13 mouse cellular contexts compared by ENCODE assay signal in genomic region chr12:75745697-75746290, GRCm38 (mm10). TPM values are rescaled to one million over a fixed set of nuclear protein-coding genes. Genes with fewer than 3 reads are reported as not detected.
DNase-seq lines count a peak whose midpoint lies in the region; ATAC-seq and TF ChIP-seq lines count a peak whose summit lies in the region.
"Had no signal": no experiment of that assay in that cellular context is flagged by ENCODE, and none has a peak within 500 bp of the region (broad histone marks: within the 10 kb centered on the region; RNA-seq: fewer than 3 reads in every experiment).

No protein-coding gene starts in this region.

- no peak for TF ChIP-seq CTCF in liver, adult 2 months (IDR thresholded peaks at IDR 0.05; ENCODE audit: low read depth, low read length)

- ATAC-seq in lung, embryonic 16.5 days (ENCODE audit: low read depth) = peak; percentile 90
- ATAC-seq in megakaryocyte progenitor cell, adult 5-6 weeks (replicated peaks; ENCODE audit: poor library complexity) = peak; percentile 94

- no peaks in the 10 kb centered on the region for H3K27me3 ChIP-seq in lung, embryonic 16.5 days (ENCODE audit: control insufficient read depth, insufficient read depth, low read depth, low read length)
- no peaks in the 10 kb centered on the region for H3K27me3 ChIP-seq in liver, adult 2 months (ENCODE audit: control insufficient read depth, insufficient read depth, low read length)
- peaks cover 4% of the 10 kb centered on the region; the same call in 1 of the 2 replicates for H3K27me3 ChIP-seq in limb, embryonic 10.5 days (ENCODE audit: low read depth, poor library complexity, severe bottlenecking)

- H3K27ac ChIP-seq in lung, embryonic 16.5 days (ENCODE audit: low read length) = no peak overlapping the region
- H3K27ac ChIP-seq in liver, adult 2 months (replicated peaks; ENCODE audit: insufficient read depth, low read depth, low read length) = peak overlapping the region; percentile 78
- H3K27ac ChIP-seq in limb, embryonic 10.5 days = no peak overlapping the region

- no peaks in the 10 kb centered on the region for H3K36me3 ChIP-seq in lung, embryonic 16.5 days (ENCODE audit: control insufficient read depth, insufficient read depth, low read length)
- H3K36me3 ChIP-seq in liver, adult 2 months (ENCODE audit: control insufficient read depth, insufficient read depth, low read length) = no peaks in the 10 kb centered on the region
- H3K36me3 ChIP-seq in limb, embryonic 10.5 days = no peaks in the 10 kb centered on the region

- H3K9ac ChIP-seq in lung, embryonic 16.5 days (ENCODE audit: low read length) = no peak overlapping the region
- H3K9ac ChIP-seq in liver, adult 2 months (ENCODE audit: low read depth, low read length) = no peak overlapping the region

- no peaks in the 10 kb centered on the region for H3K4me1 ChIP-seq in lung, embryonic 16.5 days (replicated peaks; ENCODE audit: control insufficient read depth, insufficient read depth, low read length)
- peaks cover 14% of the 10 kb centered on the region for H3K4me1 ChIP-seq in liver, adult 2 months (ENCODE audit: control insufficient read depth, insufficient read depth, low read length)
- no peaks in the 10 kb centered on the region for H3K4me1 ChIP-seq in limb, embryonic 10.5 days

- DNase-seq in adrenal gland, adult 2 months = peak; percentile 71
- no peak for DNase-seq in adrenal gland, postnatal 4 days (ENCODE audit: low spot score in 2 of 2)
- DNase-seq in lung, adult 18-20 months = no peak
- DNase-seq in liver, adult 2 months (ENCODE audit: extremely low read depth, low read depth, low spot score) = no peak
- DNase-seq in limb, embryonic 10.5 days (ENCODE audit: low spot score) = no peak
- DNase-seq in cerebellum, adult 8-10 months = no peak
- DNase-seq: cerebellum, adult 11 months; embryo, embryonic 11 days; gastrocnemius, postnatal 36 days; layer of hippocampus, postnatal 36 days had no signal

- no peak for TF ChIP-seq POLR2A in liver, adult 2 months (IDR thresholded peaks at IDR 0.05; ENCODE audit: extremely low read depth, insufficient read depth, low read length)

- 36% methylated on average over 14 of the region's 14 CpGs for WGBS in lung, embryonic 16.5 days
- WGBS in liver, adult 2 months = 68% methylated on average over 14 of the region's 14 CpGs
- 85% methylated on average over 14 of the region's 14 CpGs for WGBS in limb, embryonic 10.5 days

- no peaks in the 10 kb centered on the region for H3K9me3 ChIP-seq in lung, embryonic 16.5 days (ENCODE audit: control insufficient read depth, low read length)
- H3K9me3 ChIP-seq in limb, embryonic 10.5 days (replicated peaks) = no peaks in the 10 kb centered on the region

- no peak overlapping the region for H3K4me3 ChIP-seq in lung, embryonic 16.5 days (ENCODE audit: low read length)
- no peak overlapping the region for H3K4me3 ChIP-seq in liver, adult 2 months (ENCODE audit: insufficient read depth, low read depth, low read length)
- H3K4me3 ChIP-seq in limb, embryonic 10.5 days = no peak overlapping the region
- H3K4me3 ChIP-seq: myocyte had no signal

- no peak overlapping the region for H3K4me2 ChIP-seq in lung, embryonic 16.5 days (ENCODE audit: low read depth, low read length)

- no peaks in the 10 kb centered on the region for H3K79me2 ChIP-seq in liver, adult 2 months (ENCODE audit: control insufficient read depth, insufficient read depth, low read length)

RNA-seq across cellular contexts. Expression of gene Sgpp1, which starts 10.3 kb away (rescaled TPM):
- total RNA-seq in adrenal gland, adult 2 months (2021) = 100 to 1,000 TPM; 141 to 178 TPM
- polyA plus RNA-seq in adrenal gland, adult 2 months (2012; rRNA removed) = 143 and 152 TPM in 2 replicates
- total RNA-seq in adrenal gland, postnatal 4 days (2021) = 10 to 100 TPM; 62.7 to 65.8 TPM
- polyA plus RNA-seq in lung, embryonic 16.5 days (2015; fragmentation: Nextera tagmentation; extraction: Ambion mirVana) = 13.4 and 15.0 TPM in 2 replicates
- 42.8 and 45.7 TPM in 2 replicates for total RNA-seq in liver, adult 2 months (2014; rRNA removed)
- 36.1 and 42.2 TPM in 2 replicates for polyA plus RNA-seq in liver, adult 2 months (2012; rRNA removed)
- total RNA-seq in megakaryocyte progenitor cell, adult 5-6 weeks (2015) = 85.2 and 93.9 TPM in 2 replicates
- total RNA-seq in megakaryocyte progenitor cell, adult 5-6 weeks (2017) = 66.5 and 75.7 TPM in 2 replicates
- polyA plus RNA-seq in limb, embryonic 10.5 days (2016; fragmentation: Nextera tagmentation; extraction: Ambion mirVana) = 5.1 and 6.7 TPM in 2 replicates
